Mouse (Mus musculus) hindbrain, embryonic 15.5 days (tissue): ENCODE results near the gene Stra6l. TPM values are rescaled to one million over a fixed set of nuclear protein-coding genes. Genes with fewer than 3 reads are reported as not detected.

Experiments
- ATAC-seq: fragments of 200-750 bp; cut with Nextera tagmentation; 2 replicates; pipeline ENCODE4 v1.8.0; 2017; ENCODE audit warnings: low read depth, moderate number of reproducible peaks, moderate TSS enrichment; ENCODE audit not compliant: low FRiP score
- H3K27ac ChIP-seq: fragments of 300-500 bp; sonication (generic); replicated peaks from 2 replicates; pipeline ENCODE4 v1.5.1; 2015; ENCODE audit warnings: mild to moderate bottlenecking, inconsistent platforms
- H3K27me3 ChIP-seq: fragments of 300-500 bp; sonication (generic); 2 replicates; pipeline ENCODE4 v1.6.1; 2015; ENCODE audit warnings: control low read depth, inconsistent platforms
- H3K36me3 ChIP-seq: fragments of 300-500 bp; sonication (generic); 2 replicates; pipeline ENCODE4 v1.6.1; 2015; ENCODE audit warnings: control low read depth, inconsistent platforms
- H3K4me1 ChIP-seq: fragments of 300-500 bp; sonication (generic); replicated peaks from 2 replicates; pipeline ENCODE4 v1.6.1; 2015; ENCODE audit warnings: control low read depth, inconsistent platforms
- H3K4me2 ChIP-seq: fragments of 300-500 bp; sonication (generic); 2 replicates; pipeline ENCODE4 v1.6.1; 2015; ENCODE audit warnings: moderate library complexity, mild to moderate bottlenecking, inconsistent platforms
- H3K4me3 ChIP-seq: fragments of 300-500 bp; sonication (generic); 2 replicates; pipeline ENCODE4 v1.5.1; 2015; ENCODE audit warnings: mild to moderate bottlenecking, inconsistent platforms
- H3K9ac ChIP-seq: fragments of 300-500 bp; sonication (generic); 2 replicates; pipeline ENCODE4 v1.6.1; 2015; ENCODE audit warnings: inconsistent platforms
- H3K9me3 ChIP-seq: fragments of 300-500 bp; sonication (generic); 2 replicates; pipeline ENCODE4 v1.6.1; 2016; ENCODE audit warnings: control low read depth, inconsistent platforms
- WGBS: fragments of 180-500 bp; shearing (Covaris S2); methylation state at CpG from one replicate; pipeline ENCODE4 v1.1.7; 2015; 5-methylcytosine and 5-hydroxymethylcytosine counted together
- polyA plus RNA-seq: library from polyadenylated mRNA; unstranded; fragments of >200 nt; fragmentation: Nextera tagmentation; extraction: Ambion mirVana; gene quantifications from 2 replicates; pipeline ENCODE4 v1.2.1, GENCODE M21; 2015

Gene Stra6l
- polyA plus RNA-seq, result 0.35 and 0.42 TPM in 2 replicates

- H3K36me3 ChIP-seq, result no peaks in the 10 kb centered on the region
- ATAC-seq, result no peak
- H3K4me1 ChIP-seq, result no peaks in the 10 kb centered on the region
- no peaks in the 10 kb centered on the region for H3K9me3 ChIP-seq
- 0 out of 2 replicates have a peak, but pooled peaks cover 5% of the 10 kb centered on the region for H3K27me3 ChIP-seq
- 59% methylated on average over 10 of the region's 10 CpGs for WGBS
- no peak within 1 kb of the TSS for H3K9ac ChIP-seq
- H3K4me2 ChIP-seq, result no peak within 1 kb of the TSS
- H3K4me3 ChIP-seq, result no peak within 1 kb of the TSS
- H3K27ac ChIP-seq, result no peak within 1 kb of the TSS
Observed at GRCm38 (mm10) chr4:45848109-45848824, at the start of gene Stra6l. Gene Stra6l (plus strand): TSS chr4:45848664.

DNA sequence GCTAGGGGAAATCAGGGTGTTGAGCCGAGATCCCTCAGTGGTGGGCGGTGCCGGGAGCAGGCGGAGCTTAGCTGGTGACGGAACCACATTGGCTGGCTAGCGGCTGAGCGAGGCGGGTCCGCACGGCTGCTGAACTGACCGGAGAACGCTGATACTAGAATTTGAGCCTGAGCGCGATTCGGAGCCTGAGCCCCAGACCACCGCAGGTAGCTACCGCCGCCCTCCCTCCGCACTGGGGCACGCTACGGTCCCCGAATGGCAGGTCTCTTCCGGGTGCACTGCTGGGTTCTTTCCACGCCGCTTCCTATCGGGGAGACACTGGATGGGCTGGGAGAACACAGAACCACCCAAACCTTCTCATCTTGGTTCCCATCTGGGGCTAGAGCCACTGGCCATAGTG lies 49.5 kb upstream of the Stra6l start, which contains the start of gene Aldh1b1:
Gene Aldh1b1, plus strand, starts transcription at position 59 of the 400 bp plus-strand sequence.
- H3K4me3 ChIP-seq, result peak within 1 kb of the TSS; percentile 56
- H3K27ac ChIP-seq, result peak within 1 kb of the TSS; percentile 66
- H3K27me3 ChIP-seq, result no peaks in the 10 kb centered on the region
- peak; percentile 86 for ATAC-seq
- H3K9me3 ChIP-seq, result no peaks in the 10 kb centered on the region
- H3K4me2 ChIP-seq, result peak within 1 kb of the TSS; percentile 87
- under 1% methylated on average over 26 of the region's 26 CpGs for WGBS
- H3K9ac ChIP-seq, result peak within 1 kb of the TSS; percentile 79
- peaks cover 6% of the 10 kb centered on the region; the same call in 1 of the 2 replicates for H3K36me3 ChIP-seq
- H3K4me1 ChIP-seq, result peaks cover 22% of the 10 kb centered on the region

DNA sequence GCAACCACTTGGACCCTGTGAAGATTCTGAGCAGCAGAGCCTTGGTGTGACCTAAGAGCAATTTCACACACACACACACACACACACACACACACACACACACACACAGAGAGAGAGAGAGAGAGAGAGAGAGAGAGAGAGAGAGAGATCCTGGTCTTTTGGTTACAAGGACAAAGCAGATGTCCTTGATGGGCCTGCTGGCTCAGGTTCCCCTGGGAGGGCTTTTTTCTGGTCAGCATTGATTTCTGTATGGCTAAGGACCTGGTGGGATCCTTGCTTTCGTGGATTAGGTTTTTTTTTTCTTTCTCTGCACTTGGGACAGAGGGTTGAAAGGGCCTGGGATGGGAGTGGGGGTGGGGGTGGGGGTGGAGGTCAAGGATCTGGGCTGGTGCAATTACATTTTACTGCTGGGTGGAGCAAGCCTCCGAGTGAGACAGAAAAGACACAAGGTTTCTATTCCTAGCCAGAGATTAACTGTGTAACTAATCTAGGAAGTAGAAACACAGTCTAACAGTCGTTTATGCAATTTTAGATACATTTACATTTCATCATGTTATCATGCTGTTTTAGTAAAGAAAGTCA lies 48.4 kb upstream of the Stra6l start:
- H3K9ac ChIP-seq, result no peak overlapping the region
- no peaks in the 10 kb centered on the region for H3K9me3 ChIP-seq
- H3K27ac ChIP-seq, result no peak overlapping the region
- H3K4me2 ChIP-seq, result peak overlapping the region; percentile 87; the same call in 1 of the 2 replicates
- no peaks in the 10 kb centered on the region for H3K27me3 ChIP-seq
- no peak for ATAC-seq
- H3K36me3 ChIP-seq, result peaks cover 6% of the 10 kb centered on the region; the same call in 1 of the 2 replicates
- H3K4me1 ChIP-seq, result peaks cover 18% of the 10 kb centered on the region
- no peak overlapping the region for H3K4me3 ChIP-seq
- WGBS, result 36% methylated on average over 3 of the region's 3 CpGs

DNA sequence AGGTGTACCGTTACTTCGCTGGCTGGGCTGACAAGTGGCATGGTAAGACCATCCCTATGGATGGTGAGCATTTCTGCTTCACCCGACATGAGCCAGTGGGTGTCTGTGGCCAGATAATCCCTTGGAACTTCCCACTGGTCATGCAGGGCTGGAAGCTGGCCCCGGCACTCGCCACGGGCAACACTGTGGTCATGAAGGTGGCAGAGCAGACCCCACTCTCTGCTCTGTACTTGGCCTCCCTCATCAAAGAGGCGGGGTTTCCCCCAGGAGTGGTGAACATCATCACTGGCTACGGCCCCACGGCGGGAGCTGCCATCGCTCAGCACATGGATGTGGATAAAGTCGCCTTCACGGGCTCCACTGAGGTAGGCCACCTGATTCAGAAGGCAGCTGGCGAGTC lies 45.6 kb upstream of the Stra6l start:
- ATAC-seq, result no peak
- 87% methylated on average over 14 of the region's 14 CpGs for WGBS
- peaks cover 15% of the 10 kb centered on the region for H3K4me1 ChIP-seq
- no peaks in the 10 kb centered on the region for H3K27me3 ChIP-seq
- no peaks in the 10 kb centered on the region for H3K9me3 ChIP-seq
- no peak overlapping the region for H3K27ac ChIP-seq
- H3K4me2 ChIP-seq, result no peak overlapping the region
- peaks cover 6% of the 10 kb centered on the region; the same call in 1 of the 2 replicates for H3K36me3 ChIP-seq
- H3K9ac ChIP-seq, result no peak overlapping the region
- no peak overlapping the region for H3K4me3 ChIP-seq

DNA sequence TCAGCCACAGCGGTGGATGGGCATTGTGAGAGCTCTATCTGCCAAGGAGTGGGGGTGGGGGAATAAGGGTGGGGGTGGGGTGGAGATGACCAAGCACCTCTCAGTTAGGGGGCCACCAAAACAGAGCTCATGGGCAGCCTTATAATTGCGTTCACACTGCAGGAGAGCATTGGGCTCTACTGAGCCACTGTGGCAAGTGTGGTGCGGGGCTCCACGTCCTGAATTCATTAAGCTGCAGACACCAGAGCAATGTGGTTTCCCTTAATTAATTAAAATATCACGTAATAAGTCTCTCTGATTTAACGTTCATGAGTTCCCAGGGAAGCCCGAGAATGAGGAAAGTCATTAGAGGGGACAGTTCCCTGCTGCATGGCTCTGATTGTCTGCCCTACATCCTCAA lies 40.4 kb upstream of the Stra6l start:
- Histone ChIP-seq H3K4me1 (0 out of 2 replicates have a peak, but pooled peaks cover 9% of the 10 kb centered on the region), H3K4me3 (no peak overlapping the region), H3K9me3 (no peaks in the 10 kb centered on the region), H3K27ac (0 out of 2 replicates have a peak overlapping the region, but pooled peaks have one; percentile 12), H3K4me2 (no peak overlapping the region), H3K27me3 (no peaks in the 10 kb centered on the region), H3K9ac (no peak overlapping the region), H3K36me3 (peaks cover under 1% of the 10 kb centered on the region; the same call in 1 of the 2 replicates)
- peak; percentile 56 for ATAC-seq
- 28% methylated on average over 7 of the region's 7 CpGs for WGBS

- H3K9me3 ChIP-seq, result no peaks in the 10 kb centered on the region
- no peak overlapping the region for H3K4me3 ChIP-seq
- no peak for ATAC-seq
- 9% methylated on average over 8 of the region's 8 CpGs for WGBS
- H3K27me3 ChIP-seq, result no peaks in the 10 kb centered on the region
- no peak overlapping the region for H3K27ac ChIP-seq
- H3K36me3 ChIP-seq, result no peaks in the 10 kb centered on the region; the same call in 1 of the 2 replicates
- H3K4me2 ChIP-seq, result no peak overlapping the region
- peaks cover 14% of the 10 kb centered on the region; the same call in 1 of the 2 replicates for H3K4me1 ChIP-seq
- H3K9ac ChIP-seq, result no peak overlapping the region
Observed at GRCm38 (mm10) chr4:45811250-45811649, 37.2 kb upstream of the Stra6l start.

- H3K27me3 ChIP-seq, result no peaks in the 10 kb centered on the region
- no peaks in the 10 kb centered on the region for H3K9me3 ChIP-seq
- no peak for ATAC-seq
- H3K4me1 ChIP-seq, result peaks cover 32% of the 10 kb centered on the region
- H3K4me2 ChIP-seq, result no peak overlapping the region
- no peaks in the 10 kb centered on the region; the same call in 1 of the 2 replicates for H3K36me3 ChIP-seq
- H3K4me3 ChIP-seq, result no peak overlapping the region
- H3K9ac ChIP-seq, result no peak overlapping the region
- WGBS, result 17% methylated on average over 7 of the region's 7 CpGs
- no peak overlapping the region for H3K27ac ChIP-seq
Observed at GRCm38 (mm10) chr4:45815542-45815941, 32.9 kb upstream of the Stra6l start.

DNA sequence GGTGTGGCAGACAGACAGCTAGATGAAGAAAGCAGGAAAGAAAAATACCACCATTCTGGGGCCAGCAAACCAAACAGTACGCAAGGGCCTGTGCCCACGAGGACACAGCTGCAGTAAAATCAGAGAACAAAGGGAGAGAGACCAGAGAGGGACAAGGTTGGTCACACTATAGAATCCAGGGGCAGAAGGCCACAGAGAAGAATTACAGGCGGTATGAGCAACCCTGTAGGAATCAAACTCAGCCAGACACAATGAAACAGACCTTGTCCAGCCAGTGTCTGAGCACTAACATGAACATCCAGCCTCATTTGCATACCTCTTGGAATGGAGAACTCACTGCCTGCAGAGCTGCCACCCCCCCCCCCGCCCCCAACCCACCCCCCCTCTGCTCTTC lies 29.7 kb upstream of the Stra6l start:
- H3K27ac ChIP-seq, result peak overlapping the region; percentile 80
- no peaks in the 10 kb centered on the region; the same call in 1 of the 2 replicates for H3K36me3 ChIP-seq
- no peaks in the 10 kb centered on the region for H3K9me3 ChIP-seq
- no peak for ATAC-seq
- H3K4me2 ChIP-seq, result peak overlapping the region; percentile 52
- H3K9ac ChIP-seq, result 0 out of 2 replicates have a peak overlapping the region, but pooled peaks have one; percentile 3
- 8% methylated on average over 4 of the region's 4 CpGs for WGBS
- H3K4me1 ChIP-seq, result peaks cover 52% of the 10 kb centered on the region
- H3K4me3 ChIP-seq, result no peak overlapping the region
- H3K27me3 ChIP-seq, result no peaks in the 10 kb centered on the region

GRCm38 (mm10) chr4:45819208-45819931 lies 29.1 kb upstream of the Stra6l start:
- H3K9ac ChIP-seq, result 0 out of 2 replicates have a peak overlapping the region, but pooled peaks have one; percentile 3
- H3K9me3 ChIP-seq, result no peaks in the 10 kb centered on the region
- H3K4me1 ChIP-seq, result peaks cover 58% of the 10 kb centered on the region
- H3K27ac ChIP-seq, result peak overlapping the region; percentile 80
- peak; percentile 77 for ATAC-seq
- no peaks in the 10 kb centered on the region; the same call in 1 of the 2 replicates for H3K36me3 ChIP-seq
- peak overlapping the region; percentile 21 for H3K4me3 ChIP-seq
- no peaks in the 10 kb centered on the region for H3K27me3 ChIP-seq
- peak overlapping the region; percentile 52 for H3K4me2 ChIP-seq
- under 1% methylated on average over 17 of the region's 17 CpGs for WGBS

GRCm38 (mm10) chr4:45820074-45820830 lies 28.2 kb upstream of the Stra6l start:
- peaks cover 65% of the 10 kb centered on the region for H3K4me1 ChIP-seq
- no peaks in the 10 kb centered on the region for H3K36me3 ChIP-seq
- H3K4me2 ChIP-seq, result peak overlapping the region; percentile 52
- ATAC-seq, result 0 out of 2 replicates have a peak, but pooled peaks have one; percentile 5
- no peak overlapping the region for H3K9ac ChIP-seq
- H3K9me3 ChIP-seq, result no peaks in the 10 kb centered on the region
- H3K27me3 ChIP-seq, result no peaks in the 10 kb centered on the region
- peak overlapping the region; percentile 80 for H3K27ac ChIP-seq
- 0 out of 2 replicates have a peak overlapping the region, but pooled peaks have one; percentile 21 for H3K4me3 ChIP-seq
- WGBS, result 34% methylated on average over 8 of the region's 8 CpGs

DNA sequence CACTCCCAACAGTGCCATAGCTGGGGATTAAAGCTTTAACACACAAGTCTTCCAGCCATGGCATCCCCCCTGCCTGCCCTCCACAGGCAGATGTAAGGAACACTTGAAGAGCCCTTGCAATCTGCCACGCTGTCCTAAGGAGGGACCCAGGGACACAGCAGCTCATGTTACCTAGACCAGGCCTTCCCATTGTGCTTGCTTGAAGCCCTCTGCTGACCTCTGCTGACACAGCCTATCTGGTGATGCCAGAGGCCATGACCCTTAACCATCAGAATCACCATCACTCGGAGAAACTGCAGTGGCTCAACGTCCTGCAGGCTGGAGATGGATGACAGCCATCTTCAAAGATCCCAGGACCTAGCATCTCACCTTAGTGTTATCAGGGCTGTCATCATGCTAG lies 26.5 kb upstream of the Stra6l start:
- Histone ChIP-seq H3K4me3 (no peak overlapping the region), H3K9me3 (no peaks in the 10 kb centered on the region), H3K27me3 (peaks cover 6% of the 10 kb centered on the region; the same call in 1 of the 2 replicates), H3K4me2 (no peak overlapping the region), H3K36me3 (no peaks in the 10 kb centered on the region), H3K4me1 (peaks cover 73% of the 10 kb centered on the region), H3K9ac (no peak overlapping the region), H3K27ac (0 out of 2 replicates have a peak overlapping the region, but pooled peaks have one; percentile 30)
- 30% methylated on average over 3 of the region's 3 CpGs for WGBS
- no peak for ATAC-seq
